Mouse (Mus musculus): Measurements from ENCODE around the gene Nxn.

- TF ChIP-seq CTCF (IDR thresholded peaks at IDR 0.05) (no peak), EP300 (IDR thresholded peaks at IDR 0.05) (no peak)
Measured at GRCm38 (mm10) chr11:76352861-76353558, 45.9 kb downstream of the Nxn start.

Measured in lung, postnatal 0 days (tissue).